Mouse (Mus musculus): ENCODE data around the gene Fancf. TPM values are rescaled to one million over a fixed set of nuclear protein-coding genes. Genes with fewer than 3 reads are reported as not detected.

The Fancf gene
- polyA plus RNA-seq, 1 experiment: 3.9 TPM

DNA sequence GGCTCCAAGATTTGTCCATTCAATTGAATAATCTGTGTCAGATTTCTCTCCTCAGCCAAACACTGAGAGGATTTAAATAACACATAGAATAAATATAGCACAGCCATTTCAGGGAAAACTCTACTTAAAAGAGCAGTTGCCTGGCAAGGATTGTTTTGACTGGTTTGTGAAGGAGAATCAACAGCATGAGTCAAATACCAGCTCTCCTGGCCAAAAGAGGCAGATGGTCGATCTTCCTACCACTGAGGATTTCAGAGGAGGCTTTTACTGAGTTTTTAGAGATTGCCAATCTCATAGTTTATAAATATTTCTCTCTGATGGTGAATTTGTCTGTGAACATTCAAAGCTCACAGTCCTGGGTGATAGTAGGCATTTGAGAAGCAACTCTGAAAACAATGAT, 42.2 kb downstream of the Fancf start:
- no peaks in the 10 kb centered on the region for H3K4me1 ChIP-seq (ENCODE audit: control insufficient read depth, insufficient read depth, low read length)
- 64% methylated on average over 1 of the region's 1 CpGs for WGBS

DNA sequence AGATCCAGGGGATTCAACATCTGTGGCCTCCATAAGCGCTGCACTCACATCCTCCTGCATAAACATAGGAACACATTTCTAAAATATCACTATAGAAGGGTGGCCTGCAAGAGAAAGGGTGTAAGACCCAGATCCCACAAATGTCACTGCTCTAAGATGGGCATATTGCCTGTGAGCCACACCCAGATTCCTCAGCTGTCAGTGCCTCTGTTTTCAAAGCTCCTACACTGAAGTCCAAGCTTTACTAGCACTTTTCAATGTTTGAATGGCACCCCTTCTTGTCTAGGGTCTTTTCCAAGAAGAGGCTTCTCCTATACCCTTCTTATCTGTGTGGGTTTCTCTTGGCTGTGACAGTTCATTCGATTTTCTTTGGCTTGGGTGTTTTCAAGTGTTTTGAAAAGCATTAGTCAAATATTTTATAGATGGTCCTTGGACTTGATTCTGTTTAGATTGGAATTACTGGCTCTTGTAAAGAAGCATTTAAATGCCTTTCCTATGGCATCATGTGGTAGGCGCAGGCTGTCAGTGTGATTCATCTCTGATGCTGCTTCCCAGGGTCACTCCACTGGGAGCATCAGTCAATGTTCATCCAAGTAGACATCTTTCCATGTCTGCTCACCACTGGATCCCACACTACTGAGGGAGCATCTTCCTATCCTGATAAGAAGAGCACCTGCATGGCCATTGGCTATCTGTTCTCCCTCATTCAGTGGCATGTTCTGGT, 43.7 kb downstream of the Fancf start:
- 61% methylated on average over 3 of the region's 3 CpGs for WGBS
- Histone ChIP-seq H3K4me3 (replicated peaks; ENCODE audit: control insufficient read depth, low read depth, low read length) (no peak overlapping the region), H3K4me1 (ENCODE audit: control insufficient read depth, insufficient read depth, low read length) (no peaks in the 10 kb centered on the region), H3K27ac (ENCODE audit: control insufficient read depth, insufficient read depth, low read depth, low read length, poor library complexity) (no peak overlapping the region)
- TF ChIP-seq POLR2A (IDR thresholded peaks at IDR 0.05; ENCODE audit: borderline replicate concordance, control insufficient read depth, low read depth, low read length) (no peak), CTCF (IDR thresholded peaks at IDR 0.05; ENCODE audit: control insufficient read depth, insufficient read depth, low read length) (no peak)

More for the DNA sequence above, 42.2 kb downstream of the Fancf start:
- H3K4me3 ChIP-seq (replicated peaks; ENCODE audit: control insufficient read depth, low read depth, low read length): no peak overlapping the region
- TF ChIP-seq POLR2A (IDR thresholded peaks at IDR 0.05; ENCODE audit: borderline replicate concordance, control insufficient read depth, low read depth, low read length) (no peak), CTCF (IDR thresholded peaks at IDR 0.05; ENCODE audit: control insufficient read depth, insufficient read depth, low read length) (no peak)
- no peak overlapping the region for H3K27ac ChIP-seq (ENCODE audit: control insufficient read depth, insufficient read depth, low read depth, low read length, poor library complexity)

DNA sequence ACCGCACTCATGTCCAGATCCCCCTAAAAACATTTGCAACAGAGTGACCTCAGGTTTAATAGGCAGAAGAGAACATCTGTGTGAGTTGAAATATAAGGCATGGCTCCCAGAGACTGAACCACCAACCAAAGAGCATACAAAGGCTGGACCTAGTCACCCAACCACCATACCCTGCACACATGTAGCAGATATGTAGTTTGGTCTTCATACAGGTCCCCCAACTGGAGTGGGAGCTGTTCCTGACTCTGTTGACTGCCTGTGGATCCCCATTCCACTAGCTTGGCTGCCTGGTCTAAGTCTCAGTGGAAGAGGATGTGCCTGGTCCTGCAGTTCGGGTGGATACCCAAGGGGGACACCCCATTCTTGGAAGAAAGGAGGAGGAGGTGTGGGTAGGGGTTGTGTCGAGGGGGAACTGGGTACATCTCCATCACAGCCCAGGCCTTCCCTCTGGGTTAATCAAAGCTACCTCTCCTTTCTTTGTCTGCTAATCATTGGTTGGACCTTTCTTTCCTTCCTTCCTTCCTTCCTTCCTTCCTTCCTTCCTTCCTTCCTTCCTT, 45.7 kb downstream of the Fancf start:
- no peak overlapping the region for H3K27ac ChIP-seq (ENCODE audit: control insufficient read depth, insufficient read depth, low read depth, low read length, poor library complexity)
- no peak overlapping the region for H3K4me3 ChIP-seq (replicated peaks; ENCODE audit: control insufficient read depth, low read depth, low read length)
- no peak for TF ChIP-seq POLR2A (IDR thresholded peaks at IDR 0.05; ENCODE audit: borderline replicate concordance, control insufficient read depth, low read depth, low read length)
- 39% methylated on average over 3 of the region's 3 CpGs for WGBS
- no peaks in the 10 kb centered on the region for H3K4me1 ChIP-seq (ENCODE audit: control insufficient read depth, insufficient read depth, low read length)

DNA sequence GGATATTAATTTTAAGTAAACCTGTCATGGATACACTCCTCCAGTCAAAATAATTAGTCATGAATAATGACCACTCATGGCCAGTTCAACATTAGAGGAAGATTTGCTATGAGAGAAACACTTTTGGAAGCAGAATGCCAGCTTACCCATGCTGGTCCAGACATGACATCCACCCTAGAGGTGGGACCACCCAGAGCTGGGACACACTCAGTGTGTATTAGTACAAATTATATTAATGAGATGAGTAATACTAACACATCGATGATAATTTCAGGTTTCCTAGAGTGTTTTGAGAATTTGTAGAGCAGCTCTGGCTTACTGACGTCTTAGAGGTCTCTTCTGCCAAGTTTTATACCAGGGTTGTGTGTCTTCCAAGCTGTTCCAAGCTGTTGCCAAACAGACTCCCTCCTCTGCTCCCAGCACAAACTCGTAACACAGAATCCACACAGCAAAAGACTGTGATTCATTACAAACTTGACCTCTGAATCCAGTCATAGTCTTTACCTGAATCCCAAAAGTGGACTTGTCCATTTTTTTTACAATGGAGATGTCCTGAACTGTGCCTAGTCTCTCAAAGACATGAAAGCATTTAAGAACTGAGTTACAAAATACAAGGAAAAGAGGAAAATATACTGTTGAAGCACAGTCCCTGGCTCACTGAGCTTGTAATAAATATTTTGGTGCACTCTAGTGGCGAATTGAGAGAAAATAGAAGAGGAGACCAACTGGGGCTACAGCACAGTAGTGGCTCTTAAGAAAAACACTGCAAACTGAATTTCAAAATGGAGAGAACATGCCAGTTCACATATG, 46.4 kb downstream of the Fancf start:
- no peak for TF ChIP-seq CTCF (IDR thresholded peaks at IDR 0.05; ENCODE audit: control insufficient read depth, insufficient read depth, low read length)
- no peak for TF ChIP-seq POLR2A (IDR thresholded peaks at IDR 0.05; ENCODE audit: borderline replicate concordance, control insufficient read depth, low read depth, low read length)
- Histone ChIP-seq H3K27ac (ENCODE audit: control insufficient read depth, insufficient read depth, low read depth, low read length, poor library complexity) (no peak overlapping the region), H3K4me1 (ENCODE audit: control insufficient read depth, insufficient read depth, low read length) (no peaks in the 10 kb centered on the region), H3K4me3 (replicated peaks; ENCODE audit: control insufficient read depth, low read depth, low read length) (no peak overlapping the region)
- 58% methylated on average over 4 of the region's 4 CpGs for WGBS

Other genes with a start within 250 kb of the Fancf start
- gene Slc17a6, start 240.3 kb downstream of the Fancf start, polyA plus RNA-seq (2011; ENCODE audit: insufficient read depth, insufficient read length, low replicate concordance, missing spikeins): not detected in 2 replicates
- gene Gas2, start 252 bp downstream of the Fancf start, polyA plus RNA-seq (2011; ENCODE audit: insufficient read depth, insufficient read length, low replicate concordance, missing spikeins): 3.2 and 5.4 TPM in 2 replicates
- gene Svip, start 143.8 kb upstream of the Fancf start, polyA plus RNA-seq (2011; ENCODE audit: insufficient read depth, insufficient read length, low replicate concordance, missing spikeins): 35.4 and 43.9 TPM in 2 replicates
- not detected in 2 replicates for gene 1700015G11Rik, start 153.5 kb upstream of the Fancf start, polyA plus RNA-seq (2011; ENCODE audit: insufficient read depth, insufficient read length, low replicate concordance, missing spikeins)